In the genomic region with DNA sequence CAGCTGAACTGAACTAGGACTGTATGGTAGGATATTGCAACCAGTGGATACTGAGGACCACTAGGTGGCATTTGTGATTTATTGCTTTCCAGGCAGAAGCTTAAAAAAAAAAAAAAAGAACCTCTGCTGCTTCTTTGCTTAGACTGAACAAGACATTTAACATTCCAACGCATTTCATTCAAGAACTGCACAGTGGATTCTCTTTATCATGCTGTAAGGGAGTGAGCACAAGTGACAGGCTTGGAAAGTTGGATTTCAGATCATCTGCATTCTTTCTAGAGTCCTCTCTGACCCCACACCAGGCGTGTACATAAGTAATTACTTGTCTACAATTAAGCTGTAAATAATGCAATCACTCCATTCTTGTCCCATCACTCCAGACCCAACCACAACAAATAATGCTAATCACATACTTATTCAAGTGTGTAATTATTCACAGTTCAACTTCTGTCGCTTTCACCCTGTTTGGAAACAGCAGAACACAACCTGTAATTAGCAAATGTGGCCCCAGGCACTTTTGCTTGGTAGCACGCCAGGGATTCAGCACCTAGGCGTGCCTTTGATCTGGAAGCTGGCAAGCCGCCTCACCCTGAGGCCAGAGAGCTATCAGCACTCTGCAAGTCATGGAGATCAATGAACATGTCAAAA, we compare ENCODE assay signal across 8 mouse cellular contexts.
DNase-seq lines count a peak whose midpoint lies in the region; ATAC-seq and TF ChIP-seq lines count a peak whose summit lies in the region.

No protein-coding gene starts in this region.

- H3K4me1 ChIP-seq in heart, embryonic 10.5 days, result peaks cover 4% of the 10 kb centered on the region; the same call in 1 of the 2 replicates
- peaks cover 7% of the 10 kb centered on the region; the same call in 1 of the 2 replicates for H3K4me1 ChIP-seq in embryonic facial prominence, embryonic 14.5 days (ENCODE audit: control insufficient read depth, insufficient read depth, low read length)
- peaks cover 28% of the 10 kb centered on the region for H3K4me1 ChIP-seq in midbrain, embryonic 13.5 days (replicated peaks)

- 17% methylated on average over 6 of the region's 6 CpGs for WGBS in heart, embryonic 10.5 days
- whole genome bisulfite sequencing in embryonic facial prominence, embryonic 14.5 days, result 17% methylated on average over 6 of the region's 6 CpGs
- 6% methylated on average over 6 of the region's 6 CpGs for WGBS in midbrain, embryonic 13.5 days

- H3K9me3 ChIP-seq in heart, embryonic 10.5 days, result no peaks in the 10 kb centered on the region
- H3K9me3 ChIP-seq in embryonic facial prominence, embryonic 14.5 days (ENCODE audit: control insufficient read depth, low read length), result no peaks in the 10 kb centered on the region
- H3K9me3 ChIP-seq in midbrain, embryonic 13.5 days, result no peaks in the 10 kb centered on the region

- H3K27ac ChIP-seq in heart, embryonic 10.5 days, result no peak overlapping the region
- no peak overlapping the region for H3K27ac ChIP-seq in embryonic facial prominence, embryonic 14.5 days (replicated peaks; ENCODE audit: low read depth, low read length)
- H3K27ac ChIP-seq in midbrain, embryonic 13.5 days, result peak overlapping the region; percentile 51
- H3K27ac ChIP-seq in gastrocnemius, adult 2 months, result no peak overlapping the region

- ATAC-seq in embryonic facial prominence, embryonic 14.5 days (ENCODE audit: low read depth), result peak; percentile 78
- ATAC-seq in midbrain, embryonic 13.5 days, result peak; percentile 91

- no peak overlapping the region for H3K4me2 ChIP-seq in embryonic facial prominence, embryonic 14.5 days (ENCODE audit: low read depth, low read length)
- no peak overlapping the region for H3K4me2 ChIP-seq in midbrain, embryonic 13.5 days (replicated peaks)

- intact Hi-C loops in gastrocnemius, adult 2 months (cut with DNase I), result no loop called here

- H3K9ac ChIP-seq in embryonic facial prominence, embryonic 14.5 days (ENCODE audit: low read depth, low read length), result no peak overlapping the region
- H3K9ac ChIP-seq in midbrain, embryonic 13.5 days (replicated peaks), result no peak overlapping the region

- H3K36me3 ChIP-seq in heart, embryonic 10.5 days, result no peaks in the 10 kb centered on the region
- H3K36me3 ChIP-seq in embryonic facial prominence, embryonic 14.5 days (ENCODE audit: control insufficient read depth, insufficient read depth, low read length), result no peaks in the 10 kb centered on the region
- H3K36me3 ChIP-seq in midbrain, embryonic 13.5 days, result no peaks in the 10 kb centered on the region

- H3K27me3 ChIP-seq in heart, embryonic 10.5 days (ENCODE audit: insufficient read depth, poor library complexity, severe bottlenecking), result no peaks in the 10 kb centered on the region
- H3K27me3 ChIP-seq in embryonic facial prominence, embryonic 14.5 days (replicated peaks; ENCODE audit: control insufficient read depth, insufficient read depth, low read length), result no peaks in the 10 kb centered on the region
- H3K27me3 ChIP-seq in midbrain, embryonic 13.5 days, result no peaks in the 10 kb centered on the region

- peak; percentile 3 to 20 for DNase-seq in heart, adult 18-20 months
- DNase-seq in heart, embryonic 10.5 days (ENCODE audit: low spot score), result no peak
- peak; percentile 84 for DNase-seq in ZHBTc4 (ENCODE audit: low read depth, low spot score)
- peak; percentile 85 for DNase-seq in embryonic facial prominence, embryonic 14.5 days (ENCODE audit: low spot score)
- DNase-seq in kidney, adult 18-20 months, result peak; percentile 39
- no peak for DNase-seq in MN1 (ENCODE audit: low spot score)
- no peak for DNase-seq in gastrocnemius, adult 2 months

- H3K4me3 ChIP-seq in heart, embryonic 10.5 days, result no peak overlapping the region
- no peak overlapping the region for H3K4me3 ChIP-seq in embryonic facial prominence, embryonic 14.5 days (ENCODE audit: low read depth, low read length)
- no peak overlapping the region for H3K4me3 ChIP-seq in midbrain, embryonic 13.5 days (replicated peaks)
- H3K4me3 ChIP-seq in gastrocnemius, adult 2 months, result no peak overlapping the region

- TF ChIP-seq CTCF in gastrocnemius, adult 2 months (IDR thresholded peaks at IDR 0.05), result no peak

Comparison
In these comparisons a context has a peak if more than half of its experiments do, and no peak if none do; other contexts are left out.
1. DNase-seq: peak in heart, adult 18-20 months (2 of 2), ZHBTc4 (single experiment), embryonic facial prominence, embryonic 14.5 days (single experiment) and kidney, adult 18-20 months (single experiment); none in heart, embryonic 10.5 days (single experiment), MN1 (single experiment) and gastrocnemius, adult 2 months (single experiment).